Mouse (Mus musculus): ENCODE measurements around the gene Rimkla. TPM values are rescaled to one million over a fixed set of nuclear protein-coding genes. Genes with fewer than 3 reads are reported as not detected.

Gene Rimkla
- polyA plus RNA-seq, 1 experiment from 2014 or later, result 0.96 TPM

DNA sequence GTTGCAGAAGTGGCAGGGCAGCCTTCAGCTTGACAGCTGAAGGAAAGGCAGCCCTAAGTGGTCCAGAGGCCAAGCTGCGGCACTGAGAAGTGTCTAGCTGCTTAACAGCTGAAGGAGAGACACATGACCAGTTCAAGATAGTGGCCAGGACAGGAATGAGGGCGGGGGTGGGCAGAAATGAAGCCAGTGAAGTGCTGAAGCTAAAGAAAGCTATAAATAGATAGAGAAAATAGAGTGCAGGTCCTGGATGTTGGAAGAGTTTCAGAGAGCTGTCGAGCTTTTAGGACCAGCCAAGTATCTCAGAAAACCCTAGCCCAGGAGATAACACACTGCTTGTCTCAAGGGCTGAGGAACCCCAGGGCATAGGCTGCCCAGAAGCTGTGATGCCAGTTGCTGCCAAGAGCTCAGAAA is 20.3 kb upstream of the Rimkla start:
- ATAC-seq, result no peak
- H3K4me2 ChIP-seq (replicated peaks), result no peak overlapping the region
- no peak overlapping the region for H3K9ac ChIP-seq
- H3K9me3 ChIP-seq, result no peaks in the 10 kb centered on the region
- WGBS, result 45% methylated on average over 3 of the region's 3 CpGs
- H3K4me3 ChIP-seq (replicated peaks), result no peak overlapping the region
- H3K27ac ChIP-seq, result no peak overlapping the region
- no peaks in the 10 kb centered on the region for H3K27me3 ChIP-seq (replicated peaks)
- no peaks in the 10 kb centered on the region for H3K4me1 ChIP-seq (replicated peaks)
- H3K36me3 ChIP-seq, result no peaks in the 10 kb centered on the region

DNA sequence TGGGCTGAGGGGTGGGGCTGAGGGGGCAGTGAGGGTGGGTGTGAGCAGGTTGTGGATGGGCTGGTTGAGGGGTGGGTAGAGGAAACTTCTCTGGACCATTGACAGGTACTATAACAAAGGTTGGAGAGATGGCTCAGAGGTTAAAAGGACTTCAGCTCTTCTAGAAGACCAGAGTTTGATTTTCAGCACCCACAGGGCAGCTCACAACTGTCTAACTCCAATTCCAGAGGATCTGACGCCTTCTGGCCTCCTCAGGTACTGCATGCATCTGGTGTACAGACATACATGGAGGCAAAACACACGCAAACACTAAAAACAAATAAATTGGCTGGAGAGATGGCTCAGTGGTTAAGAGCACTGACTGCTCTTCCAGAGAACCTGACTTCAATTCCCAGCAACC is 19.2 kb upstream of the Rimkla start:
- WGBS, result 60% methylated on average over 2 of the region's 2 CpGs
- ATAC-seq, result no peak

DNA sequence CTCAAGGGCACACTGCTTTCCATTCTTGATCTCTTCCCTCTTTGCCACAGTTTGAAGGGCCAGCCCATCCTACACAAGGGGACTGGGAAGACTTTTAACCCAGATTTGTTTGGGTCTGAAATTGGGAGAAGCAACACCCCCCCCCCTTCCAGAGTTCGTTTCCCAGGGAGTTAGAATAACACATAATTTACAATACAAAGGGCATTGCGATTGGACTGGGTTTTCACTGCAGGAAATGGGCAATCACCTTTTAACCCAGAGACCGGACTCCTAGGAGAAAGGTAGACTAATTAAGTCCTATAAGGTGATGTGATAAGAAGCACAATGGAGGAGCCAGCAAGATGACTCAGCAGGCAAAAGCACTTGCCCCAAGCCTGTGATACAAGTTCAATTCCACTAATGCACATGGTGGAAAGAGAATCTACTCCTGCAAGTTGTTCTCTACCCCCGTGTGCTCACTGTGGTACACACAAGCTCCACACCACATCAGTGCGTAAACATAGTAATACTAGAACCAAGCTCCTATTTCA is 6.0 kb upstream of the Rimkla start:
- Histone ChIP-seq H3K9me3 (no peaks in the 10 kb centered on the region), H3K4me2 (replicated peaks) (no peak overlapping the region), H3K4me3 (replicated peaks) (no peak overlapping the region), H3K36me3 (no peaks in the 10 kb centered on the region), H3K4me1 (replicated peaks) (no peaks in the 10 kb centered on the region), H3K9ac (no peak overlapping the region), H3K27me3 (replicated peaks) (0 out of 2 replicates have a peak, but pooled peaks cover 2% of the 10 kb centered on the region), H3K27ac (no peak overlapping the region)
- 63% methylated on average over 5 of the region's 5 CpGs for WGBS
- no peak for ATAC-seq

More for the DNA sequence above, 19.2 kb upstream of the Rimkla start:
- Histone ChIP-seq H3K4me3 (replicated peaks) (no peak overlapping the region), H3K4me1 (replicated peaks) (no peaks in the 10 kb centered on the region), H3K9ac (no peak overlapping the region), H3K36me3 (no peaks in the 10 kb centered on the region), H3K4me2 (replicated peaks) (no peak overlapping the region), H3K9me3 (no peaks in the 10 kb centered on the region), H3K27me3 (replicated peaks) (no peaks in the 10 kb centered on the region), H3K27ac (no peak overlapping the region)

- peak overlapping the region; percentile 50 for H3K4me3 ChIP-seq (replicated peaks)
- WGBS, result 34% methylated on average over 10 of the region's 10 CpGs
- H3K4me1 ChIP-seq (replicated peaks), result peaks cover 5% of the 10 kb centered on the region; the same call in 1 of the 2 replicates
- ATAC-seq, result peak; percentile 46; the same call in 1 of the 2 replicates
- H3K27me3 ChIP-seq (replicated peaks), result peaks cover 18% of the 10 kb centered on the region; the same call in 1 of the 2 replicates
- no peaks in the 10 kb centered on the region for H3K9me3 ChIP-seq
- H3K4me2 ChIP-seq (replicated peaks), result peak overlapping the region; percentile 82
- H3K9ac ChIP-seq, result peak overlapping the region; percentile 43
- H3K27ac ChIP-seq, result no peak overlapping the region
- H3K36me3 ChIP-seq, result no peaks in the 10 kb centered on the region
Observed at GRCm38 (mm10) chr4:119492933-119493327, 502 bp upstream of the Rimkla start.

DNA sequence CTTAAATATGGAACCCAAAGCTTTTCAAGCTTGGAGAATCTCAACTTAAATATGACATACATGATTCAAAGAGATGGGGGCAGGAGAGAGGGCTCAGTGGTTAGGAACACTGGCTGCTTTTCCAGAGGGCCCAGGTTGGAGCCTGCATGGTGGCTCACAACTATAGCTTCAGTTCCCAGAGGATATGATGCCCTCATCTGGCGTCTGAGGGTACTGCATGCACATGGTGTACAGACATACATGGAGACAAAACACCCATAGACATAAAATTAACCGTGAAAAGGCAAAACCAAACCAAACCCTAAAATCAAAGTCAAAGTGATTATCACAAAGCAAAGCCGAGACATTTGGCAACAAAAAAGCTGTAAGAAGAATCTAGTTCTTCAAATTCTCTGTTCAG is 1.6 kb downstream of the Rimkla start:
- WGBS, result 75% methylated on average over 3 of the region's 3 CpGs
- Histone ChIP-seq H3K4me2 (replicated peaks) (no peak overlapping the region), H3K4me3 (replicated peaks) (no peak overlapping the region)

DNA sequence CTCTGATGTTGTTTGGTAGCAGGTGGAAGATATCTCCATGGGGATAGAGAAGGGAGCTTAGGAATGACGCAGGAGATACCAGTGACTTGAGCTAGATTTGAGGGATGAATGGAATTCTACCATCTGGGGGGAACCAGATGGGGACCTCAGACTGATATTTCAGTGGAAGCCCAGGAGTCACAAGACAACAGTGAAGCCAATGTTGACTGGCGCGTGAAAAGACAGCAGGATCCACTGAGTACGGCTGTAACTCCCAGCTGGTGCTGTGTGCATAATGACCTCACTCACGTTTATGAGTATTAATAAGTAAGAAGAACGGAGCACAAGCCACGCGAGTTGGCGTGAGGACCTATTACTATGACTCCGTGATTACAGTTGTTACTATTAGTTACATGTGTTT is 2.8 kb downstream of the Rimkla start:
- no peak overlapping the region for H3K4me3 ChIP-seq (replicated peaks)
- no peak overlapping the region for H3K27ac ChIP-seq
- no peaks in the 10 kb centered on the region for H3K36me3 ChIP-seq
- H3K4me2 ChIP-seq (replicated peaks), result no peak overlapping the region
- WGBS, result 86% methylated on average over 10 of the region's 10 CpGs
- peaks cover 18% of the 10 kb centered on the region; the same call in 1 of the 2 replicates for H3K27me3 ChIP-seq (replicated peaks)
- no peaks in the 10 kb centered on the region for H3K9me3 ChIP-seq
- H3K9ac ChIP-seq, result no peak overlapping the region
- H3K4me1 ChIP-seq (replicated peaks), result peaks cover 5% of the 10 kb centered on the region; the same call in 1 of the 2 replicates
- no peak for ATAC-seq

More for the DNA sequence above, 1.6 kb downstream of the Rimkla start:
- H3K27ac ChIP-seq, result no peak overlapping the region
- no peaks in the 10 kb centered on the region for H3K9me3 ChIP-seq
- H3K4me1 ChIP-seq (replicated peaks), result peaks cover 5% of the 10 kb centered on the region; the same call in 1 of the 2 replicates
- H3K36me3 ChIP-seq, result no peaks in the 10 kb centered on the region
- no peak for ATAC-seq
- peaks cover 18% of the 10 kb centered on the region; the same call in 1 of the 2 replicates for H3K27me3 ChIP-seq (replicated peaks)
- H3K9ac ChIP-seq, result no peak overlapping the region

DNA sequence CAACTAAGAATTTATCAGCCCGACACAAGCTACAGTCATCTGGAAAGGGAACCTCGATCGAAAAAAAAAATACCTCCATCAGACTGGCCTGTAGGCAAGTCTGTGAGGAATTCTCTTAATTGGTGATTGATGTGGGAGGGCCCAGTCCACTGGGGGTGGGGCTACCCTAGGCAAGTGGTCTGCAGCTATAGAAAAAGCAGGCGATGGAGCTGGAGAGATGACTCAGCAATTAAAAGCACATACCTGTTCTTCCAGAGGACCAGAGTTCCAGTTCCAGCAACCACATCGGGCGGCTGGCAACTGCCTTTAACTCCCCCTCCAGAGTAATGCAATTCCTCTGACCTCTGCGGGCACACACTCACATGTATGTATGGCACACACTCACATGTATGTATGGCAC is 7.5 kb downstream of the Rimkla start:
- Histone ChIP-seq H3K4me2 (replicated peaks) (no peak overlapping the region), H3K9me3 (no peaks in the 10 kb centered on the region), H3K4me3 (replicated peaks) (no peak overlapping the region), H3K4me1 (replicated peaks) (no peaks in the 10 kb centered on the region), H3K9ac (no peak overlapping the region), H3K27ac (no peak overlapping the region), H3K36me3 (no peaks in the 10 kb centered on the region), H3K27me3 (replicated peaks) (no peaks in the 10 kb centered on the region)
- 66% methylated on average over 7 of the region's 7 CpGs for WGBS
- no peak for ATAC-seq

DNA sequence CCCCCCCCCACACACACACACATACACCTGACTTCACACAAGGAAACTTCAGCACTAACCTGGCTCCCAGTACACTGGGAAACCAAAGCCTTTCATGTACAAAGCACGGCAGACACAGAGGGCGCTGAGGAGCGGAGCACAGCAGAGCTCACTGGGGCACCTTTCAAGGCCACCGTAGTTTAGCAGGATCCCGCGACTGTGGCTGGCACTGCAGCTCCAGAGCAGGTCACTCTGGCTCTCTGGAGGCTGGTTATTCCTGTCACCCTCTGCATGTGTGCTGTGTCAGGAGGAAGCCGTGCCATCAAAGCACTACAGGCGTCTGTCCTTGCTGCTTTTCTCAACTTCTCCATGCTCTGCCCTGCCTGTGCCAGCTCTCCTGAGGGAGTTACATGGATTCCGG is 9.4 kb downstream of the Rimkla start:
- WGBS, result 52% methylated on average over 9 of the region's 9 CpGs
- no peaks in the 10 kb centered on the region for H3K9me3 ChIP-seq
- no peak overlapping the region for H3K27ac ChIP-seq
- H3K36me3 ChIP-seq, result no peaks in the 10 kb centered on the region
- no peak overlapping the region for H3K4me2 ChIP-seq (replicated peaks)
- H3K27me3 ChIP-seq (replicated peaks), result no peaks in the 10 kb centered on the region
- H3K4me3 ChIP-seq (replicated peaks), result no peak overlapping the region
- ATAC-seq, result peak; percentile 47; the same call in 1 of the 2 replicates
- H3K4me1 ChIP-seq (replicated peaks), result no peaks in the 10 kb centered on the region
- H3K9ac ChIP-seq, result no peak overlapping the region

DNA sequence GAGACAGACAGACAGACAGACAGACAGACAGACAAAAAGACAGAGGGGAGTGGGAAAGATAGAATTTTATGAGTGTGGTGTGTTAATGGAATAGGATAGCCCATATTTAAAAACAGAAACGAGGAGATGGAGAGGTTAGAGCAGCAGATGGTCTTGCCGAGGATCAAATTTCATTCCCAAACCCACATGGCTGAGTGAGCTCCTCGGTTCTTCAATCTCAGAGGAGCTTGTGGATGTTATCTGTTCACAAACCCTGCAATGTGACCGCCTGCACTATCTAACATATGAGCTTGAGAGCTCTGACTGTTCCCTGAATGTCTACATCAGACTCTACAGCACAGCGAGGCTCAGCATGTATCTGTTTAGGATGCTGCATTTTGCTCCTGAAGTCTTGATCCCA is 19.3 kb downstream of the Rimkla start:
- no peak overlapping the region for H3K4me3 ChIP-seq (replicated peaks)
- no peak for ATAC-seq
- H3K27ac ChIP-seq, result no peak overlapping the region
- H3K36me3 ChIP-seq, result no peaks in the 10 kb centered on the region
- H3K4me2 ChIP-seq (replicated peaks), result no peak overlapping the region
- H3K27me3 ChIP-seq (replicated peaks), result no peaks in the 10 kb centered on the region
- H3K4me1 ChIP-seq (replicated peaks), result no peaks in the 10 kb centered on the region
- H3K9me3 ChIP-seq, result no peaks in the 10 kb centered on the region
- 31% methylated on average over 5 of the region's 5 CpGs for WGBS
- H3K9ac ChIP-seq, result no peak overlapping the region

GRCm38 (mm10) chr4:119472545-119472944 is 19.9 kb downstream of the Rimkla start:
- Histone ChIP-seq H3K36me3 (no peaks in the 10 kb centered on the region), H3K4me3 (replicated peaks) (no peak overlapping the region), H3K9ac (no peak overlapping the region), H3K27me3 (replicated peaks) (no peaks in the 10 kb centered on the region), H3K27ac (no peak overlapping the region), H3K4me2 (replicated peaks) (no peak overlapping the region), H3K9me3 (no peaks in the 10 kb centered on the region), H3K4me1 (replicated peaks) (no peaks in the 10 kb centered on the region)
- ATAC-seq, result no peak
- 59% methylated on average over 9 of the region's 9 CpGs for WGBS

DNA sequence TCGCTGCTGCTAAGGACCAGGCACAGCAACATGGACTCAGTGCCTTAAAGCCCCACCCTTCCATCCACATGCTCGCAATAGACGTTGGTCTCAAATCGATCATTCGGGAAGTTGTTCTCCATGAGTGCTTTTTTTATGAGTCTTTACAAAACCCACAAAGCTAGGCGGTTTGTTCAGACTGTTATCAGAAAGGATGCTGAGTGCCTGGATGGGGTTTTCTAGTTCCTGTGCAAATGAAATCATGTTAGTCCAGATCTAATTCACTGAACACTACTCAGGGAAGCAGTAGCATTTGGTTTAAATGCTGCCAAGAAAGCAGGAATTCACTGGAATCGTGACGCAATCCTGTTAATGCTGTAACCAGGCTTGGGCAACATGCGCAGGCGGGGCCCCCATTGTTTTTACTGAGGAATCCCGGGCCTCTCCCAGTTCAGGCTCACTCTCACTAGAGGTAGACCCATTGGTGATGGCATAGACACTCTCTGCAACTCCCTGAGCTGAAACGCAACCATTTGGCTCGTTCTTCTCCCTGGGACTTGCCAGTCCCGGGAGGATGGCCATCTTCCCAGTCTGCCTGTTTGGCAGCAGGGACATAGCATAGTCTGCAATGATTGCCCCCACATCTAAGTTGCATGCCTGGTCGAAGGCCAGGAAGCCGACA is 24.6 kb downstream of the Rimkla start:
- H3K4me2 ChIP-seq (replicated peaks), result no peak overlapping the region
- H3K27ac ChIP-seq, result no peak overlapping the region
- 80% methylated on average over 16 of the region's 16 CpGs for WGBS
- no peaks in the 10 kb centered on the region for H3K4me1 ChIP-seq (replicated peaks)
- no peak overlapping the region for H3K9ac ChIP-seq
- H3K36me3 ChIP-seq, result no peaks in the 10 kb centered on the region
- H3K4me3 ChIP-seq (replicated peaks), result no peak overlapping the region
- H3K27me3 ChIP-seq (replicated peaks), result no peaks in the 10 kb centered on the region
- ATAC-seq, result no peak
- no peaks in the 10 kb centered on the region for H3K9me3 ChIP-seq

DNA sequence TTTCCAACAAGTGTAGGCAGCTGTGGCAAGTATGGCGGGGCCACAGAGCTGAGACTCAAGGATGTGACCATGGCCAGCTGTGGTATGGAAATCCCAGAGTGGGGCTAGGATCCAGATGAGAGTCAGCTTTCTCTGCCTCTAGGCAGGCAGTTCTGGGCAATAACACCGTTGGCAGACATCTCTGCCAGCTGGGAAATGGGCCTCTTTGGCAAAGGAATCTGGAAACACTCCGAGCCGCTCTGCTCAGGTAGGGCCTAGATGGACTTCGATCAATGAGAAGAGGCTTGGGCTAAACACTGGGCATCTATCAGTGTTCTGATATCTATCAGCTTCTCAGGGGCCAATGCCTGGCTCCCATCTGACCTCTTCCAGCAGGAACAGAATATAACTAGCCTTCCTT is 26.6 kb downstream of the Rimkla start:
- WGBS, result 86% methylated on average over 5 of the region's 5 CpGs
- no peak for ATAC-seq
- Histone ChIP-seq H3K4me2 (replicated peaks) (no peak overlapping the region), H3K36me3 (no peaks in the 10 kb centered on the region), H3K27ac (no peak overlapping the region), H3K4me1 (replicated peaks) (peaks cover 4% of the 10 kb centered on the region; the same call in 1 of the 2 replicates), H3K9ac (no peak overlapping the region), H3K4me3 (replicated peaks) (no peak overlapping the region), H3K9me3 (no peaks in the 10 kb centered on the region), H3K27me3 (replicated peaks) (no peaks in the 10 kb centered on the region)

All from intestine, embryonic 15.5 days (tissue).